Mouse (Mus musculus) olfactory bulb, adult 2 months (tissue): Measurements from ENCODE around the gene Sec14l4.

ENCODE experiments used
- CTCF ChIP-seq: fragments of 200-500 bp; IDR thresholded peaks from 2 replicates; pipeline ENCODE4 v1.5.1; 2012; ENCODE audit warnings: low read depth, mild to moderate bottlenecking, low read length, moderate library complexity; ENCODE audit not compliant: insufficient read depth
- POLR2A ChIP-seq: fragments of 200-500 bp; IDR thresholded peaks from 2 replicates; pipeline ENCODE4 v1.6.1; 2012; ENCODE audit warnings: mild to moderate bottlenecking, low read depth, low read length, moderate library complexity; ENCODE audit not compliant: insufficient read depth

- TF ChIP-seq CTCF (no peak), POLR2A (no peak)
Measured at GRCm38 (mm10) chr11:4048438-4048837, 17.2 kb downstream of the Sec14l4 start.
